Mouse (Mus musculus): ENCODE data around the gene Vps8.
"Not testable (repeated sequence)": the region's sequence is repeated elsewhere in the genome, so short reads cannot be mapped to it uniquely, and the experiment has no call there.

Vps8 gene

GRCm38 (mm10) chr16:21655291-21655690, 232.4 kb downstream of the Vps8 start:
- in situ Hi-C loops (cut with MboI, MseI) = no loop called here

DNA sequence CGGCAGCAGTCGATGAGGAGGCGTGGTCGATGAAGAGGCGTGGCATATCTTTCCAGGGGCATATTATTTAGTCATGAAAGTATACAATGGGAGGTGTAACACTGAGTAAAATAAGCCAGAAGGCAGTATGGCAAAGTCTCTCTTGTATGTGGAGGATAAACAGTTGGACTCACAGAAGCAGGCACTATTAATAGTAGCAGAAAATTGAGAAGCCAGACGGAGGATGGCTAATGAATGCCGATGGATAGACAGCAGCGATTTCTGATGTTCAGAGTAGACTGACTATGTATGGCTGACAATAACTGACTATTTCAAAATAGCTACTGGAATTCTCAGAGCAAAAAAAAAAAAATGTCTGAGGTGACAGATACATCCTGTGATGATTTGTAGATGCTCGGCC, 233.0 kb downstream of the Vps8 start:
- in situ Hi-C loops (cut with MboI, MseI) = no loop called here

GRCm38 (mm10) chr16:21664633-21665363, 241.9 kb downstream of the Vps8 start:
- in situ Hi-C loops (cut with MboI, MseI) = no loop called here

DNA sequence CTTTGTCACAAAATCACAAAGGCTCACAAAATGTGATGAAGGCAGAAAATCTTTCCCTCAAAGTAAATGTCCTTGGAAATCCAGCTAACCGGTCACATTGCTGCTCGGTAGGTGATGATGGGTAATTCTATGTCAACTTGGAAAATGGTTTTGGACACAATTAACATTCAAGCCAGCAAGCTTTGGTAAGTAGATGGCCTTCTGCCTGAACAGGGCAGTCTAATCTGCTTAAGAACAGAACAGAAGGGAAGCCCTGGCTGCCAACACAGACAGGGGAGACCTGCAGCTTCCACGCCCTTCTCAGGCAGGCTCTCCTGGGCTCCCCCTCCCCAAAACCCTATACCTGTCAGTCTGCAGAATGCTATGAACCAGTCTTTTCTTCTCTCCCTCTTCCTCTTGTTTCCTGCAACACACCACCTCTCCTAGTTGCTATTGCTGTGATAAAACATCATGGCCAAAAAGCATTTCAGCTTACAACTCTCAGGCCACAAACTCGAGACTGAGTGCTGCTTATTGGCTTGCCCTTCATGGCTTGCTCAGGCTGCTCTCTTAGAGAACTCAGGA, 242.6 kb downstream of the Vps8 start:
- in situ Hi-C loops (cut with MboI, MseI) = no loop called here

DNA sequence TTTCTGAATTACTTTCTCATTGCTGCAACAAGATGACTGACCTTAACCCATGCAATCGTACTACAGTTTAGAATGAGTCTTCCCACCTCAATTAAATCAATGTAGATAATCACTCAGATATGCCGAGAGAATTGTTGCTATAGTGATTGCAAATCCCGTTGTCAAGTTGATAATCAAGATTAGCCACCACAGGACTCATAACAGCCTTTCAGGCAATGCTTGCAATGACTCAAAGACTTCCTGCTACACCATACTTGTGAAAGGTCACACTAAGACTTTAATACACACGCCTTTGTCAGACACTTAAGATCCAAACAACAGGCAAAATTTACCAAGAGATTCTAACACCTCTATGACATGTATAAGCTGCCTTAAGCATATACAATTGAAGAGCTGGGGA, 249.0 kb downstream of the Vps8 start:
- in situ Hi-C loops (cut with MboI, MseI) = no loop called here

DNA sequence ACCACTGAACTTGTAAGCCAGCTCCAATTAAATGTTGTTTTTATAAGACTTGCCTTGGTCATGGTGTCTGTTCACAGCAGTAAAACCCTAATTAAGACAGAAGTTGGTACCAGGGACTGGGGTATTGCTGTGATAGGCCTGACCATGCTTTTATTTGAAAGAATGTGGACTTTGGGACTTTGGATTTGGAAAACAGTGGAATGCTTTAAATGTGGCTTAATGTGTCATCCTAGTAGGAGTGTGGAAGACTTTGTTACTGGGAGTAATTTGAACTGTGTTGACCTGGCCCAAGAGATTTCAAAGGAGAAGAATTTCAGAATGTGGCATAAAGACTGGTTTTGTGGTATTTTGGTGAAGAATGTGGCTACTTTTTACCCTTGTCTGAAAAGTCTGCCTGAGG, 250.1 kb downstream of the Vps8 start:
- in situ Hi-C loops (cut with MboI, MseI) = not testable (repeated sequence)

GRCm38 (mm10) chr16:21673651-21674050, 250.7 kb downstream of the Vps8 start:
- in situ Hi-C loops (cut with MboI, MseI) = not testable (repeated sequence)

DNA sequence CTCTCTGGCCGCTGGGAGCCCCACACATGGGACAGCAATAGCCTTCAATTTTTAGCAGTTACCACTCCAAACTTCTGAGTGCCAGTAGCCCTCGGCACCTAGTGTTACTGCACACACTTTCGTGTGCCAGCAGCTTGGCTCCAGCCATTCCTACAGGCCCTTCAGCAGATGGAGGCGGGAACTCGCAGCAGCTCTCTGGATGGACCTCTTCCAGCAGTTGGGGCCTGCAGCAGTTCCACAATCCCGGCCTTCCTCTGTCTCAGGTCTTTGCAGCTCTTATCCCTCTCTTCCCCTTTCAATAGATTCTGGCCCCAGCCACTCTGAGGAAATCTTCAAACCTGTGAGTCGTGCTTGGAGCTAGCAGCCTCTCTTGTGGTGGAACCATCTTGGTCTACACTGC, 253.9 kb downstream of the Vps8 start:
- in situ Hi-C loops (cut with MboI, MseI) = no loop called here

- in situ Hi-C loops (cut with MboI, MseI) = no loop called here
These were observed 264.5 kb downstream of the Vps8 start for GRCm38 (mm10) chr16:21687406-21687805.

GRCm38 (mm10) chr16:21689141-21689540, 266.2 kb downstream of the Vps8 start:
- in situ Hi-C loops (cut with MboI, MseI) = no loop called here

DNA sequence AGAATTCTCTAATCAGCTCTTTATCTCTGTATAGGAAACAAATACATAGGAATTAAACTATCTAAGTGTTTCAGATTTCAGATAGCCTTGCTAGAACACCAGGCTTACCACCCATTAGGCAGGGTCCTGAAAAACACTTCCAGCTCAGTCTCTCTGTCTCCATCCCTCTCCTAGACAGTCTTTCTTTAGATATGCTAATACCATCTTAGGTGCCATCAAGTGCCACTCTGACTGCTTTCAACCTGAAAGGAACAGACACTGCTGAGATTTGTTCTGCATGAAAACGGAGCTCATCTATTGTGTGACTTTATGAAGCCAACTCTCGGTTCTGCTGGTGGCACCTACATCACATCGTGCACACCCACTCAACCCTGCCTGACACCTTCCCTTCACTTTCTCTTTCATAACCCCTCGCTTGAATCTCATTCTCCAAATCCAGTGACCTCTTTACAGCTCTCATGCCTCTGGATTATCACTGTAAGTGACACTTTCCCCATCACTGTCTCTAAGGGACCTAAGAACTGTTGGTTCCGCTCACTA, 267.4 kb downstream of the Vps8 start:
- in situ Hi-C loops (cut with MboI, MseI) = no loop called here

DNA sequence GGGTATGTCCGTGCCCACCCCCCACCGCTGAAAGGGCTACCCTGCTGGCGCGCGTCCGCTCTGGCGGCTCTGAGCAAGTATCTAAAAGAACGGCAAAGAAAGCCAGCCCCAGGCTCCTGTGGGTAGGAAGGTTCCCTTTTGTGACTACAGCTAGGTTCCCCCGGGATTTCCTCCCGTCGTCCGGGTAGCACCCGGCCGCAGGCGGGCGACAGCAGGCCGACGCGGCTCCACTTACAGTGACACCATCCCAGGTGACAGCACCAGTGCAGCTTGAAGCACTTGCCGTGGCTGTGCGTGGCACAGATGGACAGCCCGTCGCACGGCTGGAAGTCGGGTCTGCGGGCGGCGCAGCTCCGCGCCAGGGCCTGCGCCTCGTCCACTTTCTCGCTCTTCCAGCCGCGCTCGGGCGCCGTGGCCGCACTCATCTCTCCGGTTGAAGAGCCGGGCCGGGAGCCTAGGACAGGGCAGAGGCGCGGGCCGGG, 271.1 kb downstream of the Vps8 start:
- in situ Hi-C loops (cut with MboI, MseI) = no loop called here
